Mouse (Mus musculus) embryonic fibroblast, embryonic 13.5 days (primary cell): ENCODE measurements around the gene Gm12830. TPM values are rescaled to one million over a fixed set of nuclear protein-coding genes. Genes with fewer than 3 reads are reported as not detected.

Experiments
- H3K27ac ChIP-seq: 2 replicates; pipeline ENCODE4 v1.5.1; 2012; ENCODE audit warnings: low read length, control low read depth, inconsistent platforms; ENCODE audit not compliant: insufficient read depth
- H3K4me1 ChIP-seq: 2 replicates; pipeline ENCODE4 v1.6.1; 2011; ENCODE audit warnings: low read length; ENCODE audit not compliant: control insufficient read depth, insufficient read depth
- H3K4me3 ChIP-seq: 2 replicates; pipeline ENCODE4 v1.5.1; 2011; ENCODE audit warnings: mild to moderate bottlenecking, control low read depth, low read length; ENCODE audit not compliant: insufficient read depth
- CTCF ChIP-seq: IDR thresholded peaks from 2 replicates; pipeline ENCODE4 v1.5.1; 2011; ENCODE audit warnings: mild to moderate bottlenecking, control low read depth, low read length, moderate library complexity, borderline replicate concordance; ENCODE audit not compliant: insufficient read depth
- POLR2A ChIP-seq: IDR thresholded peaks from 2 replicates; pipeline ENCODE4 v1.6.1; 2011; ENCODE audit warnings: low read depth, mild to moderate bottlenecking, control low read depth, low read length, moderate library complexity
- polyA plus RNA-seq: library from polyadenylated mRNA; stranded (reverse); fragments of >200 nt; gene quantifications from 2 replicates; pipeline ENCODE4 v1.2.4, GENCODE M21; 2011; ENCODE audit warnings: low read depth; ENCODE audit not compliant: missing spikeins, insufficient read length

Gm12830 gene
- polyA plus RNA-seq, 1 experiment = not detected

DNA sequence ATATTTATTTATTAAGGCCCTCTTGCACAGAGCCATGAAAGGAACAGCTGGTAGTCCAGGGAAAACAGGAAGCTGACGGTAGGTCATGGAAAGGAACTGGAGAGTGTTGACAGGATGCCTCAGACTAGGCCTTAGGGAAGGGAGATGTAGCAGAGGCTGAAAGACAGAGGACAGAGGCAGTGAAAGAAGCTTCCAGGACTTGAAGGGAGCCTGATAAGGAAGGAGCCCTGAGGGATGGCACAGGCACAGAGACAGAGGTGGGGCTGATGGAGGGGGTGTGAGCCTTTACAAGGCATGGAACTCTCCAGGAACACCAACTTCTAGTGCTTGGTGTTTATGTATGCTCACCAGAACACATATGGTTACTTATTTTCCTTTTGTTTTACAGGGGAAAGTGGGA is 23.1 kb downstream of the Gm12830 start:
- Histone ChIP-seq H3K4me1 (no peaks in the 10 kb centered on the region), H3K4me3 (no peak overlapping the region), H3K27ac (no peak overlapping the region)
- TF ChIP-seq CTCF (no peak), POLR2A (no peak)

DNA sequence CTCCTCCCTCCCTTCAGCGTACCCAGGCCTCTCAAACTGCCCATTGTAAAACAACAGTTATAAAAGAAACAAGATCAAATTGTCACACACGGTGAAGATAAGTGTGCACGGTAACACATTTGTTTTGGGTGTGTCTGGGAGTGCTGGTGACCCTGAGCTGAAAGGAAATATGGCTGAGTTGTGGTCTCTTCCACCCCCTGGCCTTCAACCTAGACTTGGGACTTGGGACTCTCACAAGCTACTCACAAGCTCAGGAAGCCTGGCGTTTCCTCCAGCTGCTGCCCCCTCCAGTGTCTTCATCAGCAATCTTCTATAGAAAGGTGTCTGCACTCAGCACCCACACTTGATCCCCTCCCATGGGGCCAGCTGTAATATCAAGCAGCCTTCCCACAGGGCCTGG is 24.1 kb downstream of the Gm12830 start:
- no peak overlapping the region for H3K4me3 ChIP-seq
- TF ChIP-seq CTCF = no peak
- no peak for TF ChIP-seq POLR2A
- H3K27ac ChIP-seq = no peak overlapping the region
- H3K4me1 ChIP-seq = no peaks in the 10 kb centered on the region

DNA sequence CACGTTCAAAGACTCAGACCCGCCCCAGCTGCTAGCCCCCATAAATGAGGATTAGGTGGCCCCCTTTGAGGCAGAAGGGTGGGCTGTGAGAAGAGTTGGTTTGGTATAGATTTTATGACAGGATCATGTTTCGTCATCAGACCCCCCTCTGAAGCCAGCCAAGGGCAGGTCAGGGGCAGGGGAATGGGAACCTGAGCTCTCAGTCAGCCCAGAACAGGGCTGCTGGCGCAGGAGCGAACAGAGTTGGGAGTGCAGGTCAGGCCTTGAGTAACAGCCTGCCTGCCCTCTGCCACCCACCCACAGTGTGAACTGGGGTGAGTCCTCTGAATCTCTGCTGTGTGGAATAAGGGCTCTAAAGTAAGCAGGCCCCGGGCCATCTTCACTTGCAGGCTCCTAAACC is 25.2 kb downstream of the Gm12830 start:
- H3K27ac ChIP-seq = no peak overlapping the region
- H3K4me1 ChIP-seq = no peaks in the 10 kb centered on the region
- no peak overlapping the region for H3K4me3 ChIP-seq
- TF ChIP-seq CTCF (no peak), POLR2A (no peak)

DNA sequence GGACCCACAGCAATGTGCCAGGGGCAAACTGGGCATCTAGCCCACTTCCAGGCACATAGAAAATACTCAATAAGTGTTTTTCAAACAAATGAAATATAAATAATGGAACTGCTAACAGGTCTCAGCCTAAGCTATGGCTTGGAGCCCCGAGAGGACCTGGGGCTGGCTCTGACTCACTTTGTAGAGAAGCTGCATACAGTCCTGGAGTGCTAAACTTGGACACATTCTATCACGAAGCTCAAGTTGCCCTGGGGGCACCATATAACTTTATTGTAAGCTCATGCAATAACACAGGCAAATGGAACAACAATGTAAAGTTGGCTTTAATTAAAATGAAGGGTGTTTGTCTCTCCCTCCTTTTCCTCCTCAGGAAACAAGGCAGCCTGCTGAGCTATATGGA is 32.4 kb downstream of the Gm12830 start:
- H3K4me3 ChIP-seq = no peak overlapping the region
- no peak overlapping the region for H3K27ac ChIP-seq
- H3K4me1 ChIP-seq = no peaks in the 10 kb centered on the region
- TF ChIP-seq CTCF (no peak), POLR2A (no peak)

DNA sequence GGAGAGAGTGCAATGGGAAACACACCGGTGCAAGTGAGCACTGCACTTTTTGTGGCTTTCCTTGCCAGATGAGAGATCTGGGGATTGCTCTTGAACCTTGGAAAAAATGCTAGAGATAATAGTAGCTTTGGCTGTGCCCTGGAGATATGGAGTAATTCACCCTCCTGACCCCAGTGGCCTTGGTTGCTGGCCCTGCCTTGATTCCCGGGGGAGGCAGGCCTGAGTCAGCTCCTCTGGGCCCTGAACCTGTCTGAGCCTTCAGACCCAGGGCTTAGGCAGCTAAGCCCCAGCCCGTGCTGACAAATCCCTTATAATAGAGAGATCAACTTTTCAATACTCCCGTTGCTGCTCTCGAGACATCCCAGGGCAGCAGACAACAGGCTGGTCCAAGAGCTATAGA is 36.9 kb downstream of the Gm12830 start:
- Histone ChIP-seq H3K4me3 (no peak overlapping the region), H3K27ac (no peak overlapping the region), H3K4me1 (no peaks in the 10 kb centered on the region)
- TF ChIP-seq POLR2A = no peak
- TF ChIP-seq CTCF = no peak

- Histone ChIP-seq H3K4me1 (no peaks in the 10 kb centered on the region), H3K4me3 (no peak overlapping the region), H3K27ac (no peak overlapping the region)
- TF ChIP-seq CTCF (no peak), POLR2A (no peak)
Observed at GRCm38 (mm10) chr4:114863166-114863565, 41.6 kb downstream of the Gm12830 start.

- TF ChIP-seq POLR2A = no peak
- TF ChIP-seq CTCF = no peak
Observed at GRCm38 (mm10) chr4:114869765-114870490, 48.4 kb downstream of the Gm12830 start.

GRCm38 (mm10) chr4:114876441-114876972 is 55.0 kb downstream of the Gm12830 start:
- H3K27ac ChIP-seq = no peak overlapping the region
- TF ChIP-seq CTCF (no peak), POLR2A (no peak)
- H3K4me1 ChIP-seq = no peaks in the 10 kb centered on the region
- H3K4me3 ChIP-seq = no peak overlapping the region

More at GRCm38 (mm10) chr4:114869765-114870490, 48.4 kb downstream of the Gm12830 start:
- H3K4me1 ChIP-seq = no peaks in the 10 kb centered on the region
- H3K4me3 ChIP-seq = no peak overlapping the region
- no peak overlapping the region for H3K27ac ChIP-seq

GRCm38 (mm10) chr4:114882232-114882631 is 60.7 kb downstream of the Gm12830 start:
- no peak overlapping the region for H3K4me3 ChIP-seq
- no peaks in the 10 kb centered on the region for H3K4me1 ChIP-seq
- no peak overlapping the region for H3K27ac ChIP-seq
- TF ChIP-seq POLR2A (no peak), CTCF (no peak)

DNA sequence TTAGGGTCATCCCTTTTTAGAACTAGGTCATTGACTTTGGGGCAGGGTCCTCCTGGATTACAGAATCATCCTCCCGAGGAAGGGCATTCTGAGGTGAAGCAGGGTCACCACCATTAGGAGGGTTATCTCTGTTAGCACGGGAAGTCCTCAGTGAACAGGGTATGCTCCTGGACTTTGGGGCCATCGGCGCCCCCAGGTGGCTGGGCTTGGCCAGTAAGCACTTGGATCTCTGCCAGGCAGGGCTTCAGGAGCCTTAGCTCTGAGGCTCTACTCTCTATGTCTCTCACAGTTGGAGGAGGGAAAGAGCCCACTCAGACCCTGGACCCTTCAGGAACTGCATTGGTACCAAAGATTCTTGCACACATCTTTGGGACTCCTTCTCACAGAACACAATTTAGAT is 76.3 kb downstream of the Gm12830 start:
- Histone ChIP-seq H3K27ac (no peak overlapping the region), H3K4me1 (no peaks in the 10 kb centered on the region), H3K4me3 (no peak overlapping the region)
- TF ChIP-seq CTCF (no peak), POLR2A (no peak)

DNA sequence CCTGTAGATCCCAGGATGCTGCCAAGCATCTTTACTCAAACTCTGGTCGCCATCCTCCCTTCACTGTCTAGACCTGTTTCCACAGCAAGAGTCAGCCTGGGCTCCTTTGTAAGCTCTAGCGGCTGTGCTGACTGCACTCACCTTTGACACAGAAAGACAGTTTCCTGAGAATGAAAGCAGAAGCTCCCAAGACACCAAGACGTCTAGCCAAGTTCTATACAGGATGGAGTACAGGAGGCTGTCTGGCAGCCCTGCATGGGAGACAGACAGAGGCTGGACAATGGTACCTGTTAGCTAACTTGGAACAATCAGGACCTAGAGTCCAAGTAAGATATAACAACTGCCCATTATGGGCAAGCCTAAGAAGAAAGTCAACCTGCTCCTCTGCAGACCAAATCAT is 78.4 kb downstream of the Gm12830 start:
- H3K4me3 ChIP-seq = no peak overlapping the region
- H3K27ac ChIP-seq = no peak overlapping the region
- H3K4me1 ChIP-seq = no peaks in the 10 kb centered on the region
- TF ChIP-seq POLR2A = no peak
- TF ChIP-seq CTCF = no peak
